Mouse (Mus musculus) myocyte (in vitro differentiated cells): ENCODE results near the gene Zfp318. TPM values are rescaled to one million over a fixed set of nuclear protein-coding genes. Genes with fewer than 3 reads are reported as not detected.

ENCODE experiments used
- H3K27me3 ChIP-seq: one replicate; pipeline ENCODE4 v1.6.1; 2011; ENCODE audit not compliant: control insufficient read depth, insufficient read depth, insufficient read length
- H3K36me3 ChIP-seq: one replicate; pipeline ENCODE4 v1.6.1; 2011; ENCODE audit not compliant: control insufficient read depth, insufficient read depth
- H3K4me2 ChIP-seq: one replicate; pipeline ENCODE4 v1.6.1; 2011; ENCODE audit warnings: low read depth, control low read depth
- H3K4me3 ChIP-seq: one replicate; pipeline ENCODE4 v1.5.1; 2011; ENCODE audit warnings: mild to moderate bottlenecking, control low read depth, moderate library complexity
- H3K79me2 ChIP-seq: one replicate; pipeline ENCODE4 v1.6.1; 2011; ENCODE audit not compliant: control insufficient read depth, insufficient read depth
- H3ac ChIP-seq: one replicate; pipeline ENCODE4 v1.6.1; 2011; ENCODE audit not compliant: control insufficient read depth, insufficient read length
- CEBPB ChIP-seq: IDR thresholded peaks from 2 replicates; pipeline ENCODE4 v1.6.1; 2011; ENCODE audit warnings: mild to moderate bottlenecking, moderate library complexity; ENCODE audit not compliant: poor library complexity, insufficient read depth, severe bottlenecking
- E2F4 ChIP-seq: IDR thresholded peaks from one replicate; pipeline ENCODE4 v1.6.1; 2011; ENCODE audit warnings: mild to moderate bottlenecking, control low read depth, moderate library complexity; ENCODE audit not compliant: insufficient read depth
- MAX ChIP-seq: IDR thresholded peaks from one replicate; pipeline ENCODE4 v1.6.1; 2011; ENCODE audit warnings: low read depth, mild to moderate bottlenecking, control low read depth
- MYOD1 ChIP-seq, 3 experiments: IDR thresholded peaks; one replicate each; pipeline ENCODE4 v1.6.1; 2011; ENCODE audit warnings: control low read depth in 2 of 3, low read depth in 2 of 3, mild to moderate bottlenecking in 2 of 3, moderate library complexity in 1 of 3; ENCODE audit not compliant: insufficient read length in 2 of 3, control insufficient read depth in 1 of 3
- MYOG ChIP-seq, 3 experiments: IDR thresholded peaks; one replicate each; pipeline ENCODE4 v1.6.1; 2011; ENCODE audit warnings: control low read depth in 2 of 3, low read depth in 2 of 3, mild to moderate bottlenecking in 2 of 3; ENCODE audit not compliant: insufficient read length in 2 of 3, control insufficient read depth in 1 of 3, insufficient read depth in 1 of 3
- POLR2A ChIP-seq: IDR thresholded peaks from one replicate; pipeline ENCODE4 v1.6.1; 2011; ENCODE audit warnings: low read depth, mild to moderate bottlenecking, control low read depth, moderate library complexity; ENCODE audit not compliant: insufficient read length
- POLR2AphosphoS2 ChIP-seq: IDR thresholded peaks from one replicate; pipeline ENCODE4 v1.6.1; 2011; ENCODE audit warnings: low read depth, control low read depth; ENCODE audit not compliant: insufficient read length
- REST ChIP-seq: IDR thresholded peaks from one replicate; pipeline ENCODE4 v1.6.1; 2011; ENCODE audit warnings: mild to moderate bottlenecking, control low read depth, moderate library complexity; ENCODE audit not compliant: insufficient read depth, insufficient read length
- SRF ChIP-seq: IDR thresholded peaks from one replicate; pipeline ENCODE4 v1.6.1; 2011; ENCODE audit warnings: low read depth; ENCODE audit not compliant: control insufficient read depth, insufficient read length
- TCF12 ChIP-seq: IDR thresholded peaks from one replicate; pipeline ENCODE4 v1.6.1; 2011; ENCODE audit warnings: mild to moderate bottlenecking, control low read depth; ENCODE audit not compliant: poor library complexity, insufficient read depth, severe bottlenecking
- TCF3 ChIP-seq: IDR thresholded peaks from one replicate; pipeline ENCODE4 v1.6.1; 2011; ENCODE audit warnings: low read depth, control low read depth; ENCODE audit not compliant: insufficient read length
- USF1 ChIP-seq: IDR thresholded peaks from one replicate; pipeline ENCODE4 v1.6.1; 2011; ENCODE audit warnings: low read depth, mild to moderate bottlenecking, control low read depth, moderate library complexity
- polyA plus RNA-seq: library from polyadenylated mRNA; unstranded; fragments of >200 nt; fragmentation: generic; extraction: Trizol; gene quantifications from one replicate; pipeline ENCODE4 v1.2.1, GENCODE M21; 2012; ENCODE audit warnings: missing spikeins

Zfp318 gene
- polyA plus RNA-seq, 1 experiment = 4.2 TPM

DNA sequence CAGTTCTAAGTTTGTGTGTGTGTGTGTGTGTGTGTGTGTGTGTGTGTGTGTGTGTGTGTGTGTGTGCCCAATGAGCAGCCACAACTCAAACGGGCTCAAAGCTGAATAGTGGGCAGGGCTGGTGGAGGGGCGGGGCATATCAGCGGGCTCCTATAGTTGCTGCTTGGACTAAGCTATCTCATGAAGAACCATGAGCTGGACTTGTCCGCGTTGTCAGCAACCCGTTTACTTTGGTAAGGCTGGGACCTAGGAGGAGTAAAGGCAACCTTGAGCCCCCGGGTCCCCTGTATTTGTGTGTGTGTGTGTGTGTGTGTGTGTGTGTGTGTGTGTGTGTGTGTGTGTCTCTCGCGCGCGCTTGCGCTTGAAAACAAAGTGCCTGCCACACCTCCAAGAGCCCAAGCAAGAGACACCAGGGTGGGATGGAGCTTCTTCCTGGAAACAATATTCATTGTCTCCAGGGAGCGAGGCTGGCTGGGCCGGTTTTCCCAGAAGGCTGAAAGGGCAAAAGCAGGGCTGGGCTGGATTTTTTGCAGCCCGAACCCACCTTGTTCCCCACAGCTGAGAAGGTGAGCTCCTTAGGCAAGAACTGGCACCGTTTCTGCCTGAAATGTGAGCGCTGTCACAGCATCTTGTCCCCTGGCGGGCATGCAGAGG lies 45.4 kb downstream of the Zfp318 start, which contains the start of gene Crip3:
Gene Crip3, plus strand, starts transcription at position 166 of the 654 bp plus-strand sequence.
- no peak within 1 kb of the TSS for H3ac ChIP-seq
- H3K4me3 ChIP-seq = no peak within 1 kb of the TSS
- H3K36me3 ChIP-seq = no peaks in the 10 kb centered on the region
- no peaks in the 10 kb centered on the region for H3K79me2 ChIP-seq
- TF ChIP-seq MYOD1 (IDR thresholded peaks at IDR 0.05; ENCODE audit: control insufficient read depth in 1 of 3, insufficient read length in 2 of 3, low read depth in 2 of 3) (no peak), POLR2AphosphoS2 (no peak), SRF (no peak)
- no peak within 1 kb of the TSS for H3K4me2 ChIP-seq
- H3K27me3 ChIP-seq = peaks cover 35% of the 10 kb centered on the region

DNA sequence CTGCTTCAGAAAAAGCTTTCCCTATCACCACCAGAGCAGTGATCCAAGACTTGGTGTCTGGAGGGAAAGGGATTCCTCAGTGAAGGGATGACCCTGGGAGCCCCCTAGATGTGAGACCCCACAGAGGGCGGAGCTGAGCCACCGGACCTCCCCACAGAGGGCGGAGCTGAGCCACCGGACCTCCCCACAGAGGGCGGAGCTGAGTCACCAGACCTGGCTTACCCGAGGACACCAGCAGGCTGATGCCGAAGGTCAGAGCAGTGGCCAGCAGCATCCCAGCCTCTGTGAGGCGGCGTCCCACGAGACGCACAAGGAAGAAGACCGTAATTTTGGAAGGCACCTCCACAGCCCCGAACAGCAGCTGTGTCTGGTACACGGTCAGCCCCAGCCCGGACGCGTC lies 50.1 kb downstream of the Zfp318 start:
- Histone ChIP-seq H3K27me3 (peaks cover 60% of the 10 kb centered on the region), H3K36me3 (no peaks in the 10 kb centered on the region), H3K4me2 (no peak overlapping the region), H3ac (no peak overlapping the region), H3K79me2 (no peaks in the 10 kb centered on the region), H3K4me3 (no peak overlapping the region)
- no peak for TF ChIP-seq REST
- no peak for TF ChIP-seq POLR2A
- TF ChIP-seq MYOG (IDR thresholded peaks at IDR 0.05; ENCODE audit: control insufficient read depth in 1 of 3, insufficient read depth in 1 of 3, insufficient read length in 2 of 3, low read depth in 2 of 3) = no peak

DNA sequence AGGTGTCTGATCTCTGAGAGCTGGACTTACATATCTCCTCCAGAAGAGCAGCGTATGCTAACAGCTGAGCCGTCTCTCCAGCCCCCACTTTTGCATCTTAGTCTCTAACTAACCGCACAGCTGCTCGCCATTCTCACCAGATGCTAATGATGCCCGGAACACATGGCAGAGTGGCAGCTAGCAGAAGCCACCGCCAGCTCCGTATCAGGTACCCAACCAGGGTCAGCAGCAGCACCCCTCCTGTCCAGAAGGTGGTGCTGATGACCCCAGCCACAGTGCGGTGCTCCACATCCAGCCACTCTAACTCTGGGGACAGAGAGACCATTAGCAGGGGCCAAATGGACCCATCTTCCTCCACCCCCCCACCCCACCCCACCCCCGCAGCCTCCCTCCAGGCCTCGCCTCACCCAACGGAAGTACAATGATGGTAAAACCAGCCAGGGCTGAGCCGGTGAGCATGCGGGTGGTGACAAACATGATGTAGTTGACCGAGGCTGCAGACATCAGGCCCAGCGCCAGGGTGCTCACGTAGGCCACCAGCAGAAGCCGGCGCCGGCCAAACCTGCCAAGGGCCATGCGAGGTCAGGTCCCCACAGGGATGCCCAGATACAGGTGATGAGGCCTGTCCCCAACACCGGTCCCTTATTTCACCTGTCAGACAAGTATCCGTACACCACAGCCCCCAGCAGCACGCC lies 53.3 kb downstream of the Zfp318 start:
- TF ChIP-seq MAX (no peak), POLR2A (no peak), E2F4 (no peak), SRF (no peak), USF1 (no peak), TCF12 (no peak), POLR2AphosphoS2 (no peak), CEBPB (no peak), TCF3 (no peak), MYOD1 (IDR thresholded peaks at IDR 0.05; ENCODE audit: control insufficient read depth in 1 of 3, insufficient read length in 2 of 3, low read depth in 2 of 3) (no peak)
- no peak overlapping the region for H3ac ChIP-seq
- H3K36me3 ChIP-seq = no peaks in the 10 kb centered on the region
- H3K4me2 ChIP-seq = no peak overlapping the region
- no peaks in the 10 kb centered on the region for H3K79me2 ChIP-seq
- H3K27me3 ChIP-seq = peaks cover 42% of the 10 kb centered on the region
- H3K4me3 ChIP-seq = no peak overlapping the region

DNA sequence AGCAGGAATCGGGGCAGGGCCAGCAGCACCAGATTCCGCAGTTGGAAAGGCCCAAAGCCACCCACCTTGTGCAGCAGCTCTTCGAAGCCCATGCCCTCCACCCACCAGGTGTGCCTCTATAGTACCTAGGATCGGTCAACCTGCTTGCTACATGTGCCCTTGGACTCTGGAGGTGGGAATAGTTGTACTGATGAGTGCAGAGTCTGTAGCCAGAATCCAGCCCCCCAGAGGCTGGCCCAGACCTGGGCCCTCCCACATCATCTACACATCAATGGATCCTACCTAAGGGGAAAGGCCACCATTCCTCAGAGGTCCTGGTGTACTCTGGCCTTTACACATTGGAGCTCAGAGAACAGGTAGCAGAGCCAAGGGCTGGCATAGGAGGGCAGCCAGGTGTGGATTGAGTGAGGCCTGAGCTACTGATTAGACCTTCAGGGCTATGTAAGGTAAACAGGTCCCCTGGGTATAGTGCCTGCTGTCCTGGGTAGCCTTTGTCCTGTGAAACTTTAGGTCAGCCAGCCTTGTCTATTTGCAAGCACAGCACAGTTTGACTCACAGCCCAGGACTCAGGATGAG lies 54.9 kb downstream of the Zfp318 start, which contains the start of gene Slc22a7:
Gene Slc22a7, minus strand, starts transcription at position 160 of the 576 bp plus-strand sequence.
- Histone ChIP-seq H3K79me2 (no peaks in the 10 kb centered on the region), H3K36me3 (no peaks in the 10 kb centered on the region), H3K4me3 (no peak within 1 kb of the TSS), H3ac (no peak within 1 kb of the TSS), H3K27me3 (peaks cover 51% of the 10 kb centered on the region), H3K4me2 (no peak within 1 kb of the TSS)
- TF ChIP-seq CEBPB = no peak
- TF ChIP-seq POLR2AphosphoS2 = no peak
- TF ChIP-seq E2F4 = no peak

DNA sequence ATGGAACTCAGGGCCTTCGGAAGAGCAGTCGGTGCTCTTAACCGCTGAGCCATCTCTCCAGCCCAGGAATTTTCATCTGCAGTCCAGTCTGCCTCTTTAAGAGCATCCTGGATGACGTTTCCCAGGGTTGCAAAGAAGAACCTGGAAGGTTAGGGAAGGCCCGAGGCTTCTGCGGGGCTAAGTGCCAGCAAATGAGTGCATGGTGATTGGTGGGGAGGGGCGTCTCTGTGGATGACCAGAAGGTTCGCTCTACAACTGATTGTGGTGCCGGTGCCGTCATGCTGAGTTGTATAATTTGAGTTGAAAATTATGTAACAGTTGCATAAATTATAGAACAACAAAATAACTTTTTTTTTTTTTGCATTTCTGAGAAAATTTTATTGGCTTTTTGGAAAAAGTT lies 55.6 kb downstream of the Zfp318 start:
- Histone ChIP-seq H3K4me3 (no peak overlapping the region), H3K36me3 (no peaks in the 10 kb centered on the region), H3K27me3 (peaks cover 59% of the 10 kb centered on the region), H3K4me2 (no peak overlapping the region), H3ac (no peak overlapping the region), H3K79me2 (no peaks in the 10 kb centered on the region)
- TF ChIP-seq USF1 (no peak), MYOG (IDR thresholded peaks at IDR 0.05; ENCODE audit: control insufficient read depth in 1 of 3, insufficient read depth in 1 of 3, insufficient read length in 2 of 3, low read depth in 2 of 3) (no peak), MAX (no peak), POLR2A (no peak), SRF (no peak), TCF3 (no peak), MYOD1 (IDR thresholded peaks at IDR 0.05; ENCODE audit: control insufficient read depth in 1 of 3, insufficient read length in 2 of 3, low read depth in 2 of 3) (no peak), REST (no peak), TCF12 (no peak), E2F4 (no peak), POLR2AphosphoS2 (no peak), CEBPB (no peak)
